Mouse (Mus musculus) erythroblast, embryonic 14.5 days (primary cell): ENCODE measurements around the gene Cluh.

Experiments used
- GATA1 ChIP-seq: IDR thresholded peaks from 2 replicates; pipeline ENCODE4 v1.6.1; 2012; ENCODE audit warnings: low read length, inconsistent platforms, mixed read lengths
- TAL1 ChIP-seq: IDR thresholded peaks from 3 replicates; pipeline ENCODE4 v1.6.1; 2012; ENCODE audit warnings: low read length, inconsistent platforms, mixed read lengths

DNA sequence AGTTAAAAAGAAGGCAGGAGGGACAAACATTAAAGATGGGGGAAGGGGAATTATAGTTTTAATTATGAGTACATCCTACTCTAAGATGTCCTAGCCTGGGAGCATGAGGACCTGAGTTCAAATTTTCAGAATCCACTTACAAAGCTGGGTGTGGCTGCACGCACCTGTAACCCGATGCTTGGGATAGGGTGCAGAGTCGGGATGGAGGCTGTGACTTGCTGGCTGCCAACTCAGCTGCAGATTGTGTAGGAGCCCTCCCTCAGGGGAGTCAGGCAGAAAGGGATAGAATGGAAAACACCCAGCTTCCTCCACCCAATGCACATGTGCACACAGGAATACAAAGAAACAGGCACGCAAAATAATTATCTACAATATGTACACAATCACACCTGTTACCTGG is 35.9 kb upstream of the Cluh start:
- TF ChIP-seq GATA1 (no peak), TAL1 (no peak)
